Mouse (Mus musculus) limb, embryonic 14.5 days (tissue): Measurements from ENCODE around the gene Clrn1. TPM values are rescaled to one million over a fixed set of nuclear protein-coding genes. Genes with fewer than 3 reads are reported as not detected.

ENCODE experiments used
- ATAC-seq: fragments of 200-750 bp; cut with Nextera tagmentation; 2 replicates; pipeline ENCODE4 v1.8.0; 2017; ENCODE audit warnings: low read depth, moderate number of reproducible peaks, moderate TSS enrichment; ENCODE audit not compliant: low FRiP score
- DNase-seq: peaks from one replicate; pipeline ENCODE4 v3.0.0-alpha.2; 2015; ENCODE audit warnings: low spot score
- H3K27ac ChIP-seq: fragments of 300-500 bp; sonication (generic); replicated peaks from 2 replicates; pipeline ENCODE4 v1.5.1; 2014; ENCODE audit warnings: low read depth, mild to moderate bottlenecking, low read length, moderate library complexity, mixed read lengths
- H3K27me3 ChIP-seq: fragments of 300-500 bp; sonication (generic); 2 replicates; pipeline ENCODE4 v1.6.1; 2014; ENCODE audit warnings: low read length, mixed read lengths; ENCODE audit not compliant: control insufficient read depth, insufficient read depth
- H3K36me3 ChIP-seq: fragments of 300-500 bp; sonication (generic); 2 replicates; pipeline ENCODE4 v1.6.1; 2014; ENCODE audit warnings: mild to moderate bottlenecking, low read length, moderate library complexity, mixed read lengths; ENCODE audit not compliant: control insufficient read depth, insufficient read depth
- H3K4me1 ChIP-seq: fragments of 300-500 bp; sonication (generic); 2 replicates; pipeline ENCODE4 v1.6.1; 2014; ENCODE audit warnings: antibody characterized with exemption, low read length, mixed read lengths; ENCODE audit not compliant: control insufficient read depth, insufficient read depth
- H3K4me2 ChIP-seq: fragments of 300-500 bp; sonication (generic); replicated peaks from 2 replicates; pipeline ENCODE4 v1.6.1; 2014; ENCODE audit warnings: low read depth, mild to moderate bottlenecking, low read length, moderate library complexity; ENCODE audit not compliant: severe bottlenecking
- H3K4me3 ChIP-seq: fragments of 300-500 bp; sonication (generic); replicated peaks from 2 replicates; pipeline ENCODE4 v1.5.1; 2014; ENCODE audit warnings: low read length
- H3K9ac ChIP-seq: fragments of 300-500 bp; sonication (generic); 2 replicates; pipeline ENCODE4 v1.6.1; 2014; ENCODE audit warnings: mild to moderate bottlenecking, low read depth, low read length, moderate library complexity; ENCODE audit not compliant: severe bottlenecking
- H3K9me3 ChIP-seq: fragments of 300-500 bp; sonication (generic); 2 replicates; pipeline ENCODE4 v1.6.1; 2016; ENCODE audit warnings: low read length; ENCODE audit not compliant: control insufficient read depth
- POLR2A ChIP-seq: fragments of 200-500 bp; IDR thresholded peaks from 2 replicates; pipeline ENCODE4 v1.8.0; 2012; ENCODE audit warnings: inconsistent platforms, mild to moderate bottlenecking, moderate library complexity, borderline replicate concordance; ENCODE audit not compliant: insufficient read depth, insufficient read length; ENCODE audit errors: extremely low read depth
- WGBS: fragments of 180-500 bp; shearing (Covaris S2); extraction: QIAGEN DNeasy Blood & Tissue Kit; methylation state at CpG from one replicate; pipeline ENCODE4 v1.1.7; 2014; 5-methylcytosine and 5-hydroxymethylcytosine counted together
- polyA plus RNA-seq, 2 experiments: library from polyadenylated mRNA; depleted of rRNA in 1 of 2; stranded (reverse) in 1 of 2; unstranded in 1 of 2; fragments of >200 nt; fragmentation: Nextera tagmentation in 1 of 2; extraction: Ambion mirVana in 1 of 2; gene quantifications; 2 replicates each; pipeline versions ENCODE4 v1.2.1 to v1.2.3; 2012 to 2014

Clrn1 gene
- polyA plus RNA-seq, 2 experiments = 0.08 to 0.44 TPM

GRCm38 (mm10) chr3:58817337-58817736 is 67.8 kb downstream of the Clrn1 start:
- DNase-seq (peak; percentile 5), ATAC-seq (no peak)
- H3K4me2 ChIP-seq = no peak overlapping the region
- no peaks in the 10 kb centered on the region; the same call in 1 of the 2 replicates for H3K4me1 ChIP-seq
- WGBS = 41% methylated on average over 6 of the region's 6 CpGs
- no peak overlapping the region for H3K27ac ChIP-seq
- H3K9me3 ChIP-seq = no peaks in the 10 kb centered on the region
- no peak overlapping the region for H3K4me3 ChIP-seq
- H3K27me3 ChIP-seq = no peaks in the 10 kb centered on the region
- no peak for TF ChIP-seq POLR2A
- no peaks in the 10 kb centered on the region for H3K36me3 ChIP-seq
- H3K9ac ChIP-seq = no peak overlapping the region

GRCm38 (mm10) chr3:58814191-58814590 is 70.9 kb downstream of the Clrn1 start:
- Histone ChIP-seq H3K9me3 (no peaks in the 10 kb centered on the region), H3K27ac (no peak overlapping the region), H3K27me3 (no peaks in the 10 kb centered on the region), H3K4me3 (no peak overlapping the region), H3K36me3 (no peaks in the 10 kb centered on the region), H3K4me1 (peaks cover 5% of the 10 kb centered on the region; the same call in 1 of the 2 replicates), H3K9ac (no peak overlapping the region), H3K4me2 (no peak overlapping the region)
- no peak for TF ChIP-seq POLR2A
- DNase-seq (no peak), ATAC-seq (no peak)
- WGBS = 77% methylated on average over 3 of the region's 3 CpGs

- ATAC-seq = no peak
- WGBS = 20% methylated on average over 11 of the region's 11 CpGs
These were observed 74.8 kb downstream of the Clrn1 start for GRCm38 (mm10) chr3:58810353-58810752.

GRCm38 (mm10) chr3:58809111-58809915 is 75.8 kb downstream of the Clrn1 start:
- DNase-seq = no peak

More at GRCm38 (mm10) chr3:58810353-58810752, 74.8 kb downstream of the Clrn1 start:
- Histone ChIP-seq H3K4me3 (no peak overlapping the region), H3K4me1 (peaks cover 9% of the 10 kb centered on the region; the same call in 1 of the 2 replicates), H3K27ac (no peak overlapping the region), H3K9me3 (no peaks in the 10 kb centered on the region), H3K4me2 (no peak overlapping the region), H3K27me3 (no peaks in the 10 kb centered on the region), H3K9ac (no peak overlapping the region), H3K36me3 (no peaks in the 10 kb centered on the region)
- no peak for DNase-seq
- no peak for TF ChIP-seq POLR2A

GRCm38 (mm10) chr3:58808636-58809035 is 76.5 kb downstream of the Clrn1 start:
- DNase-seq = no peak
- no peaks in the 10 kb centered on the region for H3K9me3 ChIP-seq

More at GRCm38 (mm10) chr3:58809111-58809915, 75.8 kb downstream of the Clrn1 start:
- Histone ChIP-seq H3K27ac (no peak overlapping the region; the same call in 1 of the 2 replicates), H3K9me3 (no peaks in the 10 kb centered on the region), H3K4me1 (peaks cover 9% of the 10 kb centered on the region; the same call in 1 of the 2 replicates), H3K27me3 (no peaks in the 10 kb centered on the region), H3K36me3 (no peaks in the 10 kb centered on the region), H3K9ac (no peak overlapping the region), H3K4me3 (no peak overlapping the region), H3K4me2 (no peak overlapping the region)
- ATAC-seq = no peak
- WGBS = 34% methylated on average over 12 of the region's 12 CpGs
- TF ChIP-seq POLR2A = no peak

More at GRCm38 (mm10) chr3:58808636-58809035, 76.5 kb downstream of the Clrn1 start:
- peaks cover 9% of the 10 kb centered on the region; the same call in 1 of the 2 replicates for H3K4me1 ChIP-seq
- no peaks in the 10 kb centered on the region for H3K36me3 ChIP-seq
- H3K4me3 ChIP-seq = no peak overlapping the region
- H3K4me2 ChIP-seq = no peak overlapping the region
- H3K27me3 ChIP-seq = no peaks in the 10 kb centered on the region
- 79% methylated on average over 5 of the region's 5 CpGs for WGBS
- ATAC-seq = no peak
- TF ChIP-seq POLR2A = no peak
- no peak overlapping the region for H3K27ac ChIP-seq
- no peak overlapping the region for H3K9ac ChIP-seq
